Mouse (Mus musculus) ES-Bruce4 (cell line): ENCODE measurements at regions not wholly inside any gene's neighbourhood (a gene's known extent, or its start where the extent isn't known, plus 50 kb on each side); places are given as distances from the start of the nearest gene placed in this dataset.

Experiments used
- CTCF ChIP-seq: IDR thresholded peaks from one replicate; pipeline ENCODE4 v1.8.1; 2011; ENCODE audit warnings: low read depth, low read length
- POLR2A ChIP-seq: IDR thresholded peaks from one replicate; pipeline ENCODE4 v1.8.1; 2011; ENCODE audit warnings: low read length; ENCODE audit not compliant: insufficient read depth

DNA sequence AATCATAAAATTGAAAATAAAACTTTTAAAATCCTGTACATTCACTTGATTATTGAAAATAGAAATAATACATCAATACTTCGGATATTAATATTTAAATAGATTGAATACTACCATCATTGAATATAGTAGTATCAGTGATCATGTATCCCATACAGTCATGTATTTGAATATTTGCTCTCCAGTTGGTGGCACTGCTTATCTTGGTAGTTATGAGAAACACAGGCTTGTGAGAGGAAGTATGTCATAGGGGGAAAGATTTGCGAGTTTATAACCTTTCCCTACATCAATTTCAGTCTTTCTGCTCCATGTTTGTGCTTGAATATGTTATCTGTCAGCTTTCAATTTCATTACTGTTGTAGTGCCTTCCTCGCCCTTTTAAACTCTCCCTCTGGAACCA, 828.6 kb downstream of the Stpg2 start:
- no peak for TF ChIP-seq POLR2A
- no peak for TF ChIP-seq CTCF
